Mouse (Mus musculus): ENCODE measurements around the gene Dact1.

The Dact1 gene

DNA sequence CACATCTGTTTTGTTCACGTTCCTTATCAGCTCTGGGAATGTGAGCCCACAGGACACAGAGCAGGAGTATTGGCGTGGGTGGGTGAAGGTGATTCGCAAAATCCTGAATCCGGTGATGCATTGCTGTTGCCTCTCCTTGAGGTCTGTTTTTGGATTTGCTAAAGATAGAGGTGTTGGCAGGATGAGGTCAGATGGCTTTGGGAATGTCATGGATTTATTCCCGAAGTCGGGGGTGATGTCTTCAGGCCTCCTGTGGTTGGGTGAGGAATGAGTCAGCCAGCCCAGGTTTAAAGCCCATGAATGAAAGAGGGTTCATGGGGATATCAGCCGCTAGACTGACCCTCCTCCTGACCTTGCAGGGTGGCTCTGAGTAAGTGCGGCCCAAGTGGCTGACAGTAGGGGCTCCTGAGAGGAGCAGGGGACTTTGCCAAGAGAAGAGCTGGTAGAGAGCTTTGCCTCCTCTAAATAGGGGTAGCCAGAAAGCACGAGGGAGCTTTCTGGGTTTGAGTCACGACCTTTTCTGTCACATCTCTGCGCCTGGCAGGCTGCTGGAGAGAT, 27.4 kb downstream of the Dact1 start:
- no peak for DNase-seq (ENCODE audit: low spot score in 2 of 2)

DNA sequence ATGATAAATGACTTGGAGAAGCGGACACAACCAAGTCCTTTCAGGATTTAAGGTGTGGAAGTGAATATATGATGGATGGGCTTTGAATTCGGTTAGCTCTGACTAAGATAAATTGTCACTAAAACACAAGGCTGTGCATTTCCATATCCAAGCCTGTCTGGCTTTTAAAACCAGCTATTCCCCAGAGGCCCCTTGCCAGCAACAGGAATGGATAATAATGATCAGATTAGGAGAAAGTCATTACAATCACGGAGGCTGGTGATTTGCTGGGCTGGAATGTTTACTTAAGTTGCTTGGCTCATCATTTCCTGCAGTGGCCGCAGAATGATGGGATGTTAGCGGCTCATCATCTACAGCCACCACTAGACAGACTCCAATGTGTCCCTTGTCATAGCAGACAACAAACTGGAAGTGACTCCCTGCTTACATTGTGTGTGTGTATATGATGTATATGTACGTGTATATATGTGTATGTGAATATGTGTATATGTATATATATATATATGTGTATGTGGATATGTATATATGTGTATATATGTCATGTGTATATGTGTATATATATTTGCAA, 28.3 kb downstream of the Dact1 start:
- no peak for DNase-seq (ENCODE audit: low spot score in 2 of 2)

DNA sequence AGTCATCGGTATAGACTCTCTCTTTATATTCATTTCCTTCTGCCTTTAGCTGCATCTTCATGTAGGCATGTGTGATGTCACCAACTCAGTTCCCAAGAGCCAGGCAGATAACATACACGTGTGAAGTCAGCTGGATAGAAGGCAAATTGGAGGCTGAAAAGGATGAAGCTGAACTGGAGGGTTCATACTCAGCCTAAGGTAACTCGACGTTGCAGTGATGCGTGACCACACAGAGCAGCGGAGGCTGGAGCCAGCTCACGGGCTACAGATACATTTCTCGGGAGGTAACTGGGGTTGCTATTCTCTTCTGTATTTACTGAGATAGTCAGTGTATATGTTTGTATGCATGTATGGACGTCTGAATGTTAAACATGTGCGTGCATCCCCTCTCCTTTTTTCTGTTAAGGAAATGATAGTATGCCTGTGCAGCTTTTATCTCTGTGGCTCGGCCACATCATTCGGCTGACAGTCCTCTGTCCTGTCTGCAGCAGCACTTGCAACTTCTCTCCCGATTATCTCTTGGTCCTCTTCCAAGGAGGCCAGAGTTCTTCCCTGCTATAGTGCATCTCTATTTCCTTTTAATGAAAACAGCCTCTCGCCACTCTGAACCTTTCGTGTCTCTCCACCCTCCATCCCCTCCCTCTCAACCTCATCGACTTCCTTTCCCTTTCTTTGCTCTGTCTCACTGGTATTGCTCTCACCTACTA, 29.6 kb downstream of the Dact1 start:
- no peak for DNase-seq (ENCODE audit: low spot score in 2 of 2)

DNA sequence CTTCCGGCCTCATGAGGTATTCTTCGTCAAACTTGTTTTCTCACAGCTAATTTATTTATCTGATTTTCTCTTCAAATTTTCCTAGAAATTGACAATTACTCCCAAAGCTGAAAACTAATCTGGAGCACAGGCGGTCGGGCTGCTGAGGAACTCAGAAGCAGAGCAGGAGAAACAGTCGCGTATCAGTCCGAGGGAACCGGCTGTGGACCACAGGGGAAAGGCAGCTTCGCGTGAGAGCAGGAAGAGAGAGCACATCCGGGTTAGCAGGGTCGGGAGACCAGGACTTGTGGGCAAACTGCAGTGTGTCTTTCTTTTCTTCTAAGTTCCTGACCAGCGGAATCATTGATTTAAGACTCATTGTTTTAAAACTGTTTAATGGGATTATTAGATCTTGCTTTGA, 32.7 kb downstream of the Dact1 start:
- DNase-seq (ENCODE audit: low spot score in 2 of 2): peak; percentile 22 to 48

DNA sequence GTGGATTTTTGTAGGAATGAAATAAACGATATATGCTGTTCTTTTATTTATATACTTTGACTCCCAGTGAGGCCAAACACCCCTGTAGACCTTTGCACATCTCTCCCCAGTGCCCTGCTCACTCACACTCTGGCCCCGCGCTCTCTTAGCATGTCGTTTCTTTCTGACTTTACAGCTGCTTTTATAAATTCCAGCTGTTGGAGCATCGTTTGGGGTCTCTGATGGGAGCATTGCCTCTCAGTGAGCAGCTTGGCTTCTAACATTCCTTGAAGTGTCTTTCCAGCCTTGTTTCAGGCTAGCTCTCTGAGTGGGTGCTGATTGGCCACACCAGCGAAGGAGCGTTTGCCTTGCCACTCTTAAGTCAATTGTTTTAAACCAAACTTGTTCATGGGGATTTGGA, 35.8 kb downstream of the Dact1 start:
- DNase-seq (ENCODE audit: low spot score in 2 of 2): no peak

DNA sequence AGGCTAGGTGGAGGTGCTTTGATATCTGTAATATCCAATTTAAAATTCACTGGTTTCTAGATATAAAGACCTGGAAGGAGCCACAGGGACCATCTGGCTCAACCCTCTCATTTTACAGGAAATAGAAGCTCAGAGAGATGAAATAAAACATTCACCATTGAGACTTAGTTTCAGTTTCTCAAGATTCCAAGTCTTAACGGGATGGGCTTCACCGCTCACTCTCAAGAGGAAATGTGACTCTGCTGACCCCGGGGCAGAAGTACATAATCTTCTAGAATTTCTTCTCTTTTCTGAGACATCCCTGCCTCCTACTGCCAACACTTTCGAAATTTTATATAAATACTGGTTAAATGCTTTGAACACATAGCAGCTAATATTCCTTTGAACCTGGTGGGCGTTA, 36.4 kb downstream of the Dact1 start:
- DNase-seq (ENCODE audit: low spot score in 2 of 2): no peak

DNA sequence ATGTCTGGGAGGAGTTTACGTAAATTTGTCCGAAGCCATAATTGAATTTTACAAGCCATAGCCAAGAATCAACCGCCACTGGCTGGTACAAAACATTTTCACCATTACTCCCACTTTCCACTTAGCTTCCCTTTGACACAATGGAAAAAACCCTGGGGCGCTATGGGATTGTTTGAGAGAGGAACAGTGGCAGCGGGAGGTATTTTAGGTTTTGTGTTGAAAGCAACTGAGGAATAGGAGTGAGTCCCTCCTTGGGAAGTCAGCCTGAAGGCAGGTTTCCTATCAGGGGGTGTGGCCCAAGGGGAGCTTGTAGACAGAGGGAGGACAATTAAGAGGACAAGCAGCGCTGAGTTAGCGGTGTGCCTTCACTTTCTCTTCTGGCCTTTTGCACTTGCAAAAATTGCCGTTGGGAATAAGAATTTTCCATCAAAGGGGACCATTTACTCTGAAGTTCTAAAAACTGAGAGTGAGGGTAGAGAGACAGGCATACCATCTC, 38.8 kb downstream of the Dact1 start:
- DNase-seq (ENCODE audit: low spot score in 2 of 2): no peak

DNA sequence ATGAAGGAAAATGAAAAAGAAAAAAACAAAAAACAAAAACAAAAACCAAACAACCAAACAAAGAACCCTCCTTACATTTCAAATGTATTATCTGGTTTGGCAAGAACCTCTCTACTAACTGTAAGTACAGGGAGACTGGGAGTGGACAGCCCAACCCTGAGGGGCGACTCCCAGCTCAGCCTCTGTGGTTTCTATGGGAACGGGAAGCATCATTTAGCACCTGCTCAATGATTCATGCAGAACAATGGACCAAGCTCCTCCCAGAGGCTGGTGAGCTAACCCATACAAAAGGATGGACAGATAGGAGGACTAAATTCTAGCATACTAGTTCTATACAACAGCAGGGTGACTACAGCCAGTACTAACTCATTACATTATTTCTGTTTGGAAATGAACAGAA, 40.4 kb downstream of the Dact1 start:
- DNase-seq (ENCODE audit: low spot score in 2 of 2): no peak

DNA sequence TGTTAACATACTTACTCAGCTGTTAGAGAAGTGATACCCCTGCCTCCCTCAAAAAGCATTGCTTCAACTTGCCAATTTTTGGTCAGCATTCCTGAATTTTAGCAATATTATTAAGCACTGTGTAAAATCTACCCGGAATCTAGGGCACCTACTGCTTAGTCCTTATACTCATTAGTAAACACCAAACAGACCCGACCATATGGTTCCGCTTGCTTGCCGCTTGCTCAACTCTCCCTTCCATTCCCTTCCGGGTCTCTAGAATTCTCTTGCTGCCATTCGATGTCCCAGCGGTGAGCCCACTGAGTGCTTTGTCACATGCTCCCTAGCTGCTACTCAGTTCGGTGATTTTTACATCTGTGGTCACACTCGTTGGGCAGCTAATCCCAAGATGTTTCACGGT, 45.0 kb downstream of the Dact1 start:
- DNase-seq (ENCODE audit: low spot score in 2 of 2): no peak

DNA sequence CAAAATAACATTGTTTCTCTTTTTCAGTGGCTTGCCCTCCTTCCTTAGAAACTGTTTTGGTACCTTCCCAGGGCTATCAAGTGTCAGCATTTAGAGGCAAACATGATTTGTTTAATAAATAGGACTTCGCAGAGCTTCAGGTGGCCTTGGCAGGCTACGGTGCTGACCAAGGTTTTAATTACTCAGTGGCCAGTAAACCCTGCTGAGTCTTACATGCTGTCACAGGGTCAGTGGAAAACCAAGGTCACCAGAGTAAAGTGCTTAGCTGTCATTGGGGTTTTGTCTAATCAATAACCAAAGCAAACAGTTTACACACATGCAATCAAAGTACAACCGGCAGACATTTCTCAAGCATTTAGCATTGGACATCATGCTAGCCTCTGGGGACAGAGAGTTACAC, 45.4 kb downstream of the Dact1 start:
- no peak for DNase-seq (ENCODE audit: low spot score in 2 of 2)

DNA sequence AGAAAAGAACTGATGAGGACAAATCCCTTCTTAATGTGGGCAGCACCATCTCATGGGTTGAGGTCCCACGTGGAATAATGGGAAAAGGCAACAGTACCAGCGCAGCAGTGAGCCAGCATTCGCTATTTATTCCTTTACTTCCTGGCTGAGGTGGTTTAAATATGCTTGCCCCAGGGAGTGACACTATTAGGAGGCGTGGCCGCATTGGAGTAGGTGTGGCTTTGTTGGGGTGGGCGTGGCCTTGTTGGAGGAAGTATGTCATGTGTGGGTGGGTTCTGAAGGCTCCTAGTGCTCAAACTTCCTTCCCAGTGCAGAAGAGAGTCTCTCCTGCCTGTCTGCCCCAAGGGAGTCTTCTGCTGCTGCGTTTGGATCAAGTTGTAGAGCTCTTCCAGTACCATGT, 51.9 kb downstream of the Dact1 start:
- no peak for DNase-seq (ENCODE audit: low spot score in 2 of 2)

DNA sequence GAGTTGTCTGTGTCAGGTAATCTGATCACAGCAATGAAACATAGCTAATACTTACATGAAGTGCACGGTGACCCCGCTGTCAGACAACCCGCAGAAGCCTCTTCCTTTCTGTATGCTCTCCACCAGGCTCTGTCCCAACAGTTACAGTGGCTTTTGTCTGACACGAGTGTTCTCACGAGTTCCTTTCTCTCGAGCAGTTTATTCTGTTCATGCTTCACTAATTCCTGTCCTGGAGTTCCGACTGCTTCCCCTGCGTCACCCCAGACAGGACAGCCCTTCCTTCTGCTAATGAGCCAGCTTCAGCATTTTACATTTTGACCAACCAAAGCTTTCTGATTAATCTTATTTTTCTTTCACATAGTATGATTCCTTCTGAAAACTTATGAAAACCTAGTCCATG, 52.7 kb downstream of the Dact1 start:
- no peak for DNase-seq (ENCODE audit: low spot score in 2 of 2)

DNA sequence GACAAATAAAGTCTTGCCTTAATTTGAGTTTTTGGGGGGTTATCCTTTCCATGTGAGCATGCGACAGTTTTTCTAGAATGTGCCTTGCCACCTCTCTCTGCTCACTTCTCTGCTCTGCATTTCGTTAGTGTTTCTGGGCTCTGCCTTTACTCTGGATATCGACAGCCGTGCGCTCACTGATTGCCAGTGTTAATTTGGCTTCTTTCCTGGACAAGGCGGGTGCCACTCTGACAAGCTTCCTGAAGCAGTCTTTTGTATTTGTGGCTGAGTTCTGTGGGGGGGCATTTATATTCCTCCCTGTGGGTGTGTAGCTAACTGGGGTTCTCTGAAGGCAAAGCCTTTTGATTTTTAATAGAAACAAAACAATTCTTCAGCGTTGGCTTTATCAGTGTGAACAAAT, 54.4 kb downstream of the Dact1 start:
- no peak for DNase-seq (ENCODE audit: low spot score in 2 of 2)

DNA sequence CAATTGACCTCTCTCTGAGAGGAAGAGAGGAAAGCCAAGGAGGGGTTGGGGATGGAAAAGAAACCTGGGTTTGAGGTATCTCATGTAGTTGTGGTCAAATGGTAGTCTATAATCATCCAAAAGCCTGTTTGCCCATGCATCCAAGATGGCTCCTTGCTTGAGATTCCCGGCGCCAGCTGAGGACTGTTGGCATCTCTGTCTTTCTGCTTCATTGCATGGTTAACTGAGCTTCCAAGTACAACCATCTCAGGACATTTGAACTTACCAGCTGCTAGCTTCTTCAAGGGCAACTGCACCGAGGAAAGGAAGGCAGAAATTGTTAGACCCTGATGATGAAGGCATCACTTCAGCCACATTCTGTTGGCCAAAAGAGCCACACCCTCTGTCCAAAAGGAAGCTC, 54.8 kb downstream of the Dact1 start:
- DNase-seq (ENCODE audit: low spot score in 2 of 2): no peak

DNA sequence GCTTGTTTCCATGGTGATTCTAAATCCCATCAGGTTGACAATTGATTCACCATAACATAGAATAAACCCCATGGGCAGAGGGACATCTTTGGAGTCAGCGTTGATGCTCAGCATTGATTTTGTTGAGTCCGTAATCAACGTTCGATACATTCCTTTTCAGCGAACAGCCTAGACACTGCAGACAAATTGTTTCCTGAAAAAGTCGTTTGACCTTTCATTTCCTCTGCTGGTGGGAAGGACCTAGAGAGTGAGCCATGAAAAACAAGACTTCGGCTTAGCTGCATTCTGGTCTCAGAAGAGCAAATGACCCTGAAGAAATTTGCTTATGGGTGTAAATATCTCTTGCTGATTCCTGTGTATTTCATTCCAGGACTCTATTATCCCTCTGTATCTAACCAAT, 55.5 kb downstream of the Dact1 start:
- DNase-seq (ENCODE audit: low spot score in 2 of 2): no peak

DNA sequence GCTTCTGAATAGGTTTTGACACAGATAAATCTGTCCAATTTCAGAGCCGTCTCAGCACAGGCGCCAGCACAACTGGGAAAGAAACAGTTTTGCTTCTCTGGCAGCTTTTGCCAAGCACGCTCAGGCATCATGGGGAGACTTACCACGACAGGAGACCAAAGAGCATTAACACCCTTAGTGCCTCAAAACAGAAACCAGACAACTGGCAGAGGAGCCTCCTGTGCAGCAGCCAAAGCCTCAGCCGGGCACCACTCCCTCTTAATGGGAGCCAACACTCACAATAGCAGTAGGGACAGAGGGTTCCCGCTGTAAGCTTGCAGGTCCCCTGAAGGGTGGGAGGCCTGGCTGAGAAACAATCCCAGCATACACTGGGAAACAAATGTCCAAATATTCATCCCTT, 56.5 kb downstream of the Dact1 start:
- DNase-seq (ENCODE audit: low spot score in 2 of 2): no peak

DNA sequence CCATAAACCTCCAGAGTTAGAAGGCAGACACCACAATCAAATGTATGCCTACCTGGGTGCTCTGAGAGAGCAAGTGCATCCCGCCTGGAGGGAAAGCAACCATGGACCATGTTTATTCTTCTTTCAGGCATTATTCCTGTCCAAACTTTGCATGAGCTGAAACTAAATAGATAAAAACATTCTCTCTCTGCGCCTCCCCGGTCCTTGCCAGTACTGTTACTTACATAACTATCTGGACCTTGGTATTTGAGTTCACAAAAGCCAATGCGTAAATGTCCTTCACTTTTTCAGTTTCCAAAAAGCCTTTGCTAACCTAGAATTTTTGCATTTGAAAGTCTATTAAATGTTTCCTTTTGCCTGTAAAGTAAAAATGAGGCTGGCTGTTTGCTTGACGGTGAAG, 58.9 kb downstream of the Dact1 start:
- no peak for DNase-seq (ENCODE audit: low spot score in 2 of 2)

Measured in thymus, postnatal 10 days (tissue).